Mouse (Mus musculus) lung, embryonic 16.5 days (tissue): ENCODE measurements around the gene Schip1. TPM values are rescaled to one million over a fixed set of nuclear protein-coding genes. Genes with fewer than 3 reads are reported as not detected.

Experiments used
- ATAC-seq: fragments of 200-750 bp; cut with Nextera tagmentation; 2 replicates; pipeline ENCODE4 v1.8.0; 2017; ENCODE audit warnings: low read depth, mild to moderate bottlenecking, moderate library complexity
- H3K27ac ChIP-seq: fragments of 300-500 bp; sonication (generic); 2 replicates; pipeline ENCODE4 v1.5.1; 2014; ENCODE audit warnings: mild to moderate bottlenecking, control low read depth, low read length
- H3K27me3 ChIP-seq: fragments of 300-500 bp; sonication (generic); 2 replicates; pipeline ENCODE4 v1.6.1; 2014; ENCODE audit warnings: low read depth, low read length, mixed read lengths; ENCODE audit not compliant: control insufficient read depth, insufficient read depth
- H3K36me3 ChIP-seq: fragments of 300-500 bp; sonication (generic); 2 replicates; pipeline ENCODE4 v1.6.1; 2014; ENCODE audit warnings: low read length; ENCODE audit not compliant: control insufficient read depth, insufficient read depth
- H3K4me1 ChIP-seq: fragments of 300-500 bp; sonication (generic); replicated peaks from 2 replicates; pipeline ENCODE4 v1.6.1; 2014; ENCODE audit warnings: low read length, mixed read lengths; ENCODE audit not compliant: control insufficient read depth, insufficient read depth
- H3K4me2 ChIP-seq: fragments of 300-500 bp; sonication (generic); 2 replicates; pipeline ENCODE4 v1.6.1; 2014; ENCODE audit warnings: low read depth, low read length, control low read depth
- H3K4me3 ChIP-seq: fragments of 300-500 bp; sonication (generic); 2 replicates; pipeline ENCODE4 v1.5.1; 2014; ENCODE audit warnings: mild to moderate bottlenecking, low read length, control low read depth
- H3K9ac ChIP-seq: fragments of 300-500 bp; sonication (generic); 2 replicates; pipeline ENCODE4 v1.6.1; 2014; ENCODE audit warnings: low read length, control low read depth
- H3K9me3 ChIP-seq: fragments of 300-500 bp; sonication (generic); 2 replicates; pipeline ENCODE4 v1.6.1; 2016; ENCODE audit warnings: low read length; ENCODE audit not compliant: control insufficient read depth
- WGBS: fragments of 180-500 bp; shearing (Covaris S2); extraction: QIAGEN DNeasy Blood & Tissue Kit; methylation state at CpG from one replicate; pipeline ENCODE4 v1.1.7; 2014; 5-methylcytosine and 5-hydroxymethylcytosine counted together
- polyA plus RNA-seq: library from polyadenylated mRNA; unstranded; fragments of >200 nt; fragmentation: Nextera tagmentation; extraction: Ambion mirVana; gene quantifications from 2 replicates; pipeline ENCODE4 v1.2.1, GENCODE M21; 2015

Gene Schip1
- polyA plus RNA-seq, 1 experiment from 2014 or later, result 31.2 TPM

- Histone ChIP-seq H3K9ac (no peak overlapping the region), H3K4me2 (no peak overlapping the region), H3K4me1 (no peaks in the 10 kb centered on the region), H3K4me3 (no peak overlapping the region), H3K27me3 (no peaks in the 10 kb centered on the region), H3K36me3 (no peaks in the 10 kb centered on the region), H3K27ac (no peak overlapping the region), H3K9me3 (no peaks in the 10 kb centered on the region)
- WGBS, result 64% methylated on average over 8 of the region's 8 CpGs
- no peak for ATAC-seq
These were observed 499.3 kb downstream of the Schip1 start for GRCm38 (mm10) chr3:68563922-68564321.

GRCm38 (mm10) chr3:68564978-68565674 lies 500.5 kb downstream of the Schip1 start:
- Histone ChIP-seq H3K27me3 (no peaks in the 10 kb centered on the region), H3K4me3 (no peak overlapping the region), H3K4me1 (no peaks in the 10 kb centered on the region), H3K36me3 (no peaks in the 10 kb centered on the region), H3K9ac (no peak overlapping the region), H3K27ac (no peak overlapping the region), H3K4me2 (no peak overlapping the region), H3K9me3 (no peaks in the 10 kb centered on the region)
- WGBS, result 80% methylated on average over 10 of the region's 10 CpGs
- no peak for ATAC-seq

DNA sequence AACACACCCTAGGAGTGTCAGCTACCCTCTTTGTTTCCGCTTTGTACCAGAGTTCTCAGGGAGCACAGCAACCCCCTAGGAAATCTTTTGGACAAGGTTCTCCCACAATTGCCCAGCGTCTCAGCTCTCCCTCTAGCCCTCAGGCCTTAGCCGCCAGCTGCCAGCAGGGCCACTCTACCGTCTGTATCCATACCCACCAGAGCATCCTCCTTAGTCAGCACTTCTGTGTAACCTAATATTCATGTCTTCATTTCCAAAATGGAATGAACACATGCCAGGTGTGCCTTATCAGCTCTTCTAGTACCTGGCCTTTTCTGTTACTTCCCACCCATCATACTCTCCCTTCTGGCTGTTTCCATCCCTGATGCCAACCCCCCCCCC lies 501.1 kb downstream of the Schip1 start:
- Histone ChIP-seq H3K4me1 (no peaks in the 10 kb centered on the region), H3K9me3 (no peaks in the 10 kb centered on the region), H3K9ac (no peak overlapping the region), H3K4me2 (no peak overlapping the region), H3K27me3 (no peaks in the 10 kb centered on the region), H3K27ac (no peak overlapping the region), H3K36me3 (no peaks in the 10 kb centered on the region), H3K4me3 (no peak overlapping the region)
- ATAC-seq, result no peak
- 69% methylated on average over 4 of the region's 4 CpGs for WGBS

- 63% methylated on average over 7 of the region's 7 CpGs for WGBS
- H3K9me3 ChIP-seq, result no peaks in the 10 kb centered on the region
- peaks cover 7% of the 10 kb centered on the region for H3K4me1 ChIP-seq
- no peak for ATAC-seq
- H3K27me3 ChIP-seq, result no peaks in the 10 kb centered on the region
- H3K27ac ChIP-seq, result no peak overlapping the region
- H3K4me2 ChIP-seq, result no peak overlapping the region
- no peak overlapping the region for H3K9ac ChIP-seq
- no peak overlapping the region for H3K4me3 ChIP-seq
- H3K36me3 ChIP-seq, result no peaks in the 10 kb centered on the region
These were observed 503.0 kb downstream of the Schip1 start for GRCm38 (mm10) chr3:68567581-68567980.

- Histone ChIP-seq H3K27me3 (no peaks in the 10 kb centered on the region), H3K9ac (no peak overlapping the region), H3K36me3 (no peaks in the 10 kb centered on the region), H3K4me3 (no peak overlapping the region), H3K4me1 (peaks cover 8% of the 10 kb centered on the region), H3K27ac (no peak overlapping the region), H3K4me2 (no peak overlapping the region), H3K9me3 (no peaks in the 10 kb centered on the region)
- WGBS, result 79% methylated on average over 3 of the region's 3 CpGs
- no peak for ATAC-seq
These were observed 503.5 kb downstream of the Schip1 start for GRCm38 (mm10) chr3:68568149-68568548.

DNA sequence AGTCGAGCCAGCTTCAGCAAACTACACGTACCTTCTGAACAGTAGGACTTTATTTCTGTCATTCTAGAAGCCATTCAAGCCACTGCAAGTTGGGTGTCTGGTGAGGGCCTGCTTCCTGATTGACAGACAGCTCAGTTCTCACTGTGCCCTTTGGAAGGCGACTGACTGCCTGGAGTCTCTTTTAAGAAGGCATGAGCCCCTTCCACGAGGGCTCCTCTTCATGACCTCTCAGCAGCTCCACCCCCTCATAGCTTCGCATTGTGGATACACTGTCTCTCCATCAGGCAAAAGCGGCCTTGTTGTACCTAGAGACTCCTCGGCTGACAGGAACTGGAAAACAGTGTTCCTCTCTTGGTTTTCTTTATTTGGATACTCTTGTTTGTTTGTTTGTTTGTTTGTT lies 504.1 kb downstream of the Schip1 start:
- Histone ChIP-seq H3K9ac (no peak overlapping the region), H3K27me3 (no peaks in the 10 kb centered on the region), H3K36me3 (no peaks in the 10 kb centered on the region), H3K4me3 (no peak overlapping the region), H3K4me2 (no peak overlapping the region), H3K4me1 (peaks cover 8% of the 10 kb centered on the region), H3K27ac (no peak overlapping the region), H3K9me3 (no peaks in the 10 kb centered on the region)
- WGBS, result 56% methylated on average over 7 of the region's 7 CpGs
- ATAC-seq, result no peak

GRCm38 (mm10) chr3:68570319-68570718 lies 505.7 kb downstream of the Schip1 start:
- H3K4me2 ChIP-seq, result no peak overlapping the region
- no peak overlapping the region for H3K4me3 ChIP-seq
- H3K27ac ChIP-seq, result no peak overlapping the region
- peaks cover 12% of the 10 kb centered on the region for H3K4me1 ChIP-seq
- no peak overlapping the region for H3K9ac ChIP-seq
- H3K9me3 ChIP-seq, result no peaks in the 10 kb centered on the region
- no peak for ATAC-seq
- no peaks in the 10 kb centered on the region for H3K27me3 ChIP-seq
- H3K36me3 ChIP-seq, result no peaks in the 10 kb centered on the region
- WGBS, result 56% methylated on average over 4 of the region's 4 CpGs

GRCm38 (mm10) chr3:68572249-68573225 lies 507.9 kb downstream of the Schip1 start:
- no peaks in the 10 kb centered on the region for H3K27me3 ChIP-seq
- H3K36me3 ChIP-seq, result no peaks in the 10 kb centered on the region
- peak overlapping the region; percentile 54 for H3K4me2 ChIP-seq
- no peaks in the 10 kb centered on the region for H3K9me3 ChIP-seq
- peak overlapping the region; percentile 54 for H3K9ac ChIP-seq
- H3K4me3 ChIP-seq, result peak overlapping the region; percentile 37
- 20% methylated on average over 28 of the region's 28 CpGs for WGBS
- ATAC-seq, result peak; percentile 57
- H3K4me1 ChIP-seq, result peaks cover 29% of the 10 kb centered on the region
- H3K27ac ChIP-seq, result peak overlapping the region; percentile 68

DNA sequence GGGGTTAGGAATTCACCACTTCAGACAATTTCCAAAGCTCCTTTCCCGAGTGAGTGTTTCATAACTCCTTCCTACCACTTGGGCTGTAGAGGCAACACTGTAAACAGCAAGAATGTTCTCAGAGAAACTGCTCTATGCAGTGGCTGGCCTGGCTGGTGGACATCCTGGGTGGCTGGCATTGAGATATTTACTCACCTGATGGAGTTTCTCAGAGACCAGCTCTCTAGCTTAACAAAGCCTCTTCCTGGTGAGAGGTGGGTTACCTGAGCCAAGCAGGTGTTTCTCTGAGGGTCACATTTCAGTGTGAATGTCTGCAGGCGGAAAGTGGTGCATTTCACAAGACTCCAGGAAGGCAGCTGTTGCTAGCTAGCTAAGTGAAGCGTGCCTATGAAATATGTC lies 508.6 kb downstream of the Schip1 start:
- Histone ChIP-seq H3K27me3 (no peaks in the 10 kb centered on the region), H3K4me1 (peaks cover 29% of the 10 kb centered on the region), H3K4me3 (no peak overlapping the region), H3K9ac (no peak overlapping the region), H3K36me3 (no peaks in the 10 kb centered on the region), H3K9me3 (no peaks in the 10 kb centered on the region), H3K27ac (peak overlapping the region; percentile 68), H3K4me2 (no peak overlapping the region)
- peak; percentile 53; the same call in 1 of the 2 replicates for ATAC-seq
- WGBS, result 49% methylated on average over 3 of the region's 3 CpGs
